Mouse (Mus musculus) megakaryocyte, adult 5-6 weeks (primary cell): ENCODE measurements around the gene Samt1. TPM values are rescaled to one million over a fixed set of nuclear protein-coding genes. Genes with fewer than 3 reads are reported as not detected.
A peak's percentile ranks its signal among the peaks of the same experiment; 100 is the strongest.
"Not testable (repeated sequence)": the region's sequence is repeated elsewhere in the genome, so short reads cannot be mapped to it uniquely, and the experiment has no call there.

Experiments used
- ATAC-seq: 2 replicates; pipeline ENCODE4 v1.8.0; 2016; ENCODE audit warnings: mild to moderate bottlenecking, inconsistent platforms; ENCODE audit not compliant: poor library complexity, severe bottlenecking
- total RNA-seq, 2 experiments: library from RNA; stranded (forward) in 1 of 2; stranded (reverse) in 1 of 2; fragments of 153-499, 151-499 nt in 1 of 2; fragments of 221-1000, 200-1000 nt in 1 of 2; gene quantifications; 2 replicates each; pipeline versions ENCODE4 v1.2.3 to v1.2.4; 2015 to 2017

Gene Samt1
- not detected in 2 replicates for total RNA-seq (2015)
- total RNA-seq (2017): not detected in 2 replicates

GRCm38 (mm10) chrX:154012540-154012939, at the start of gene Samt1:
Gene Samt1 (minus strand): TSS chrX:154012640.
- ATAC-seq: not testable (repeated sequence)

DNA sequence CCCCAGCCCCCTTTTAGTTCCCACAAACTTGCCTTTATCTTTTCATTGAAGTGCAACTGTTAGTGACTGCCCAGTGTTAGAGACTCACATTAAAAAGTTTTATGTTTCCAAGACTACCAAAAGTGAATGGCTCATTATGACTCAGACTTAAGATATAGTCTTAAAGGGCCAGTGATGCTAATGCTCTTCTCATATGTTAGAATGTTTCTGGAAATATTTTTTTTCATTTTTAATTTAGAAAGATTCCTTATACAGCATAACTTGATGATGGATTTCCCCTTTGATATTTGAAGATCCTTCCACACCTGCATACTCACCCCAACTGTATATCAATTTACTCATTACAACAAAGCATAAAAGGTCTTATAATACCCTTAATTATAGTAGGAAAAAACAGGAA, 42.5 kb upstream of the Samt1 start, which contains the start of gene Gm10057:
Gene Gm10057 (minus strand): TSS at position 101 of the 400 bp plus-strand sequence.
- not testable (repeated sequence) for ATAC-seq

DNA sequence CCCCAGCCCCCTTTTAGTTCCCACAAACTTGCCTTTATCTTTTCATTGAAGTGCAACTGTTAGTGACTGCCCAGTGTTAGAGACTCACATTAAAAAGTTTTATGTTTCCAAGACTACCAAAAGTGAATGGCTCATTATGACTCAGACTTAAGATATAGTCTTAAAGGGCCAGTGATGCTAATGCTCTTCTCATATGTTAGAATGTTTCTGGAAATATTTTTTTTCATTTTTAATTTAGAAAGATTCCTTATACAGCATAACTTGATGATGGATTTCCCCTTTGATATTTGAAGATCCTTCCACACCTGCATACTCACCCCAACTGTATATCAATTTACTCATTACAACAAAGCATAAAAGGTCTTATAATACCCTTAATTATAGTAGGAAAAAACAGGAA, 21.3 kb upstream of the Samt1 start, which contains the start of gene 4921511M17Rik:
Gene 4921511M17Rik (minus strand): TSS at position 101 of the 400 bp plus-strand sequence.
- not testable (repeated sequence) for ATAC-seq

GRCm38 (mm10) chrX:153976914-153977313, 35.5 kb downstream of the Samt1 start:
- peak; percentile 61 for ATAC-seq

GRCm38 (mm10) chrX:153976467-153976866, 36.0 kb downstream of the Samt1 start:
- ATAC-seq: not testable (repeated sequence)

- peak; percentile 39; the same call in 1 of the 2 replicates for ATAC-seq
These were observed 38.0 kb downstream of the Samt1 start for GRCm38 (mm10) chrX:153974450-153974849.

- peak; percentile 49; the same call in 1 of the 2 replicates for ATAC-seq
These were observed 59.6 kb downstream of the Samt1 start for GRCm38 (mm10) chrX:153952866-153953265.

Other genes starting within 250 kb of the Samt1 start
- 0.64 TPM in 1 of 2 replicates, not detected in the other for gene Spin2c, start 180.4 kb downstream of the Samt1 start, total RNA-seq (2015)
- gene Spin2c, start 180.4 kb downstream of the Samt1 start, total RNA-seq (2017): 0.77 TPM in 1 of 2 replicates, not detected in the other
- gene 4921511M17Rik, start 21.2 kb upstream of the Samt1 start, total RNA-seq (2015): not detected in 2 replicates
- not detected in 2 replicates for gene 4921511M17Rik, start 21.2 kb upstream of the Samt1 start, total RNA-seq (2017)
- not detected in 2 replicates for gene Gm10057, start 42.4 kb upstream of the Samt1 start, total RNA-seq (2015)
- gene Gm10057, start 42.4 kb upstream of the Samt1 start, total RNA-seq (2017): not detected in 2 replicates
- gene Gm15140, start 108.0 kb upstream of the Samt1 start, total RNA-seq (2015): not detected in 2 replicates
- not detected in 2 replicates for gene Gm15140, start 108.0 kb upstream of the Samt1 start, total RNA-seq (2017)